Mouse (Mus musculus): Measurements from ENCODE around the gene Man1c1. TPM values are rescaled to one million over a fixed set of nuclear protein-coding genes. Genes with fewer than 3 reads are reported as not detected.

Gene Man1c1
- total and polyA plus RNA-seq, 3 experiments, result 0.05 TPM; not detected in 2

- H3K4me3 ChIP-seq (ENCODE audit: low read depth, low read length), result no peak overlapping the region
- H3K4me1 ChIP-seq (ENCODE audit: insufficient read depth, low read depth, low read length), result no peaks in the 10 kb centered on the region
- DNase-seq (ENCODE audit: low spot score), result no peak
- no peaks in the 10 kb centered on the region for H3K36me3 ChIP-seq (replicated peaks)
- H3K27me3 ChIP-seq (ENCODE audit: insufficient read depth, low read length), result peaks cover 35% of the 10 kb centered on the region
- ATAC-seq (ENCODE audit: extremely low read depth, insufficient number of reproducible peaks, low FRiP score, poor library complexity, severe bottlenecking), result no peak
- H3K9me3 ChIP-seq (replicated peaks), result no peaks in the 10 kb centered on the region
- TF ChIP-seq GATA1 (IDR thresholded peaks at IDR 0.05; ENCODE audit: borderline replicate concordance, low read length), result no peak
- TF ChIP-seq GATA2 (IDR thresholded peaks at IDR 0.05; ENCODE audit: borderline replicate concordance, low read depth, low read length), result no peak
- TF ChIP-seq TAL1 (conservative IDR thresholded peaks at IDR 0.05; ENCODE audit: low read depth, low read length), result no peak
Observed at GRCm38 (mm10) chr4:134673882-134674463, 30.1 kb downstream of the Man1c1 start.

- Histone ChIP-seq H3K4me1 (ENCODE audit: insufficient read depth, low read depth, low read length) (no peaks in the 10 kb centered on the region), H3K27me3 (ENCODE audit: insufficient read depth, low read length) (peaks cover 41% of the 10 kb centered on the region), H3K4me3 (ENCODE audit: low read depth, low read length) (no peak overlapping the region), H3K36me3 (replicated peaks) (no peaks in the 10 kb centered on the region), H3K9me3 (replicated peaks) (no peaks in the 10 kb centered on the region)
- ATAC-seq (ENCODE audit: extremely low read depth, insufficient number of reproducible peaks, low FRiP score, poor library complexity, severe bottlenecking) (no peak), DNase-seq (ENCODE audit: low spot score) (no peak)
- TF ChIP-seq CTCF (IDR thresholded peaks at IDR 0.05; ENCODE audit: low read depth, low read length), result no peak
- TF ChIP-seq TAL1 (conservative IDR thresholded peaks at IDR 0.05; ENCODE audit: low read depth, low read length), result no peak
Observed at GRCm38 (mm10) chr4:134673151-134673550, 30.9 kb downstream of the Man1c1 start.

GRCm38 (mm10) chr4:134672326-134672725, 31.8 kb downstream of the Man1c1 start:
- peaks cover 39% of the 10 kb centered on the region for H3K27me3 ChIP-seq (ENCODE audit: insufficient read depth, low read length)
- no peak for DNase-seq (ENCODE audit: low spot score)
- no peak for TF ChIP-seq GATA1 (IDR thresholded peaks at IDR 0.05; ENCODE audit: borderline replicate concordance, low read length)
- TF ChIP-seq CTCF (IDR thresholded peaks at IDR 0.05; ENCODE audit: low read depth, low read length), result no peak
- no peak for TF ChIP-seq TAL1 (conservative IDR thresholded peaks at IDR 0.05; ENCODE audit: low read depth, low read length)
- no peak for TF ChIP-seq GATA2 (IDR thresholded peaks at IDR 0.05; ENCODE audit: borderline replicate concordance, low read depth, low read length)
- no peak for TF ChIP-seq POLR2AphosphoS5 (IDR thresholded peaks at IDR 0.05; ENCODE audit: insufficient replicate concordance, low read depth, low read length)
- ATAC-seq (ENCODE audit: extremely low read depth, insufficient number of reproducible peaks, low FRiP score, poor library complexity, severe bottlenecking), result no peak
- no peaks in the 10 kb centered on the region for H3K36me3 ChIP-seq (replicated peaks)
- no peak overlapping the region for H3K4me3 ChIP-seq (ENCODE audit: low read depth, low read length)
- no peaks in the 10 kb centered on the region for H3K4me1 ChIP-seq (ENCODE audit: insufficient read depth, low read depth, low read length)
- no peaks in the 10 kb centered on the region for H3K9me3 ChIP-seq (replicated peaks)

- no peaks in the 10 kb centered on the region for H3K9me3 ChIP-seq (replicated peaks)
- no peaks in the 10 kb centered on the region for H3K36me3 ChIP-seq (replicated peaks)
- DNase-seq (ENCODE audit: low spot score) (no peak), ATAC-seq (ENCODE audit: extremely low read depth, insufficient number of reproducible peaks, low FRiP score, poor library complexity, severe bottlenecking) (no peak)
- no peaks in the 10 kb centered on the region for H3K4me1 ChIP-seq (ENCODE audit: insufficient read depth, low read depth, low read length)
- no peak overlapping the region for H3K4me3 ChIP-seq (ENCODE audit: low read depth, low read length)
- peaks cover 39% of the 10 kb centered on the region for H3K27me3 ChIP-seq (ENCODE audit: insufficient read depth, low read length)
- TF ChIP-seq GATA1 (IDR thresholded peaks at IDR 0.05; ENCODE audit: borderline replicate concordance, low read length) (no peak), POLR2AphosphoS5 (IDR thresholded peaks at IDR 0.05; ENCODE audit: insufficient replicate concordance, low read depth, low read length) (no peak), TAL1 (conservative IDR thresholded peaks at IDR 0.05; ENCODE audit: low read depth, low read length) (no peak), GATA2 (IDR thresholded peaks at IDR 0.05; ENCODE audit: borderline replicate concordance, low read depth, low read length) (no peak), CTCF (IDR thresholded peaks at IDR 0.05; ENCODE audit: low read depth, low read length) (no peak)
Observed at GRCm38 (mm10) chr4:134671660-134672173, 32.4 kb downstream of the Man1c1 start.

GRCm38 (mm10) chr4:134669742-134670354, 34.2 kb downstream of the Man1c1 start:
- no peak for TF ChIP-seq TAL1 (conservative IDR thresholded peaks at IDR 0.05; ENCODE audit: low read depth, low read length)
- TF ChIP-seq GATA1 (IDR thresholded peaks at IDR 0.05; ENCODE audit: borderline replicate concordance, low read length), result no peak
- Histone ChIP-seq H3K4me3 (ENCODE audit: low read depth, low read length) (no peak overlapping the region), H3K9me3 (replicated peaks) (no peaks in the 10 kb centered on the region), H3K36me3 (replicated peaks) (no peaks in the 10 kb centered on the region), H3K27me3 (ENCODE audit: insufficient read depth, low read length) (peaks cover 47% of the 10 kb centered on the region), H3K4me1 (ENCODE audit: insufficient read depth, low read depth, low read length) (no peaks in the 10 kb centered on the region)
- ATAC-seq (ENCODE audit: extremely low read depth, insufficient number of reproducible peaks, low FRiP score, poor library complexity, severe bottlenecking) (no peak), DNase-seq (ENCODE audit: low spot score) (no peak)

- peaks cover 42% of the 10 kb centered on the region for H3K27me3 ChIP-seq (ENCODE audit: insufficient read depth, low read length)
- no peak overlapping the region for H3K4me3 ChIP-seq (ENCODE audit: low read depth, low read length)
- DNase-seq (ENCODE audit: low spot score) (no peak), ATAC-seq (ENCODE audit: extremely low read depth, insufficient number of reproducible peaks, low FRiP score, poor library complexity, severe bottlenecking) (no peak)
- no peaks in the 10 kb centered on the region for H3K36me3 ChIP-seq (replicated peaks)
- H3K4me1 ChIP-seq (ENCODE audit: insufficient read depth, low read depth, low read length), result no peaks in the 10 kb centered on the region
- no peak for TF ChIP-seq TAL1 (conservative IDR thresholded peaks at IDR 0.05; ENCODE audit: low read depth, low read length)
- no peak for TF ChIP-seq CTCF (IDR thresholded peaks at IDR 0.05; ENCODE audit: low read depth, low read length)
- TF ChIP-seq POLR2AphosphoS5 (IDR thresholded peaks at IDR 0.05; ENCODE audit: insufficient replicate concordance, low read depth, low read length), result no peak
- no peak for TF ChIP-seq GATA1 (IDR thresholded peaks at IDR 0.05; ENCODE audit: borderline replicate concordance, low read length)
- no peak for TF ChIP-seq GATA2 (IDR thresholded peaks at IDR 0.05; ENCODE audit: borderline replicate concordance, low read depth, low read length)
- no peaks in the 10 kb centered on the region for H3K9me3 ChIP-seq (replicated peaks)
Observed at GRCm38 (mm10) chr4:134668355-134669028, 35.6 kb downstream of the Man1c1 start.

Data from G1E (cell line).